In the genomic region with DNA sequence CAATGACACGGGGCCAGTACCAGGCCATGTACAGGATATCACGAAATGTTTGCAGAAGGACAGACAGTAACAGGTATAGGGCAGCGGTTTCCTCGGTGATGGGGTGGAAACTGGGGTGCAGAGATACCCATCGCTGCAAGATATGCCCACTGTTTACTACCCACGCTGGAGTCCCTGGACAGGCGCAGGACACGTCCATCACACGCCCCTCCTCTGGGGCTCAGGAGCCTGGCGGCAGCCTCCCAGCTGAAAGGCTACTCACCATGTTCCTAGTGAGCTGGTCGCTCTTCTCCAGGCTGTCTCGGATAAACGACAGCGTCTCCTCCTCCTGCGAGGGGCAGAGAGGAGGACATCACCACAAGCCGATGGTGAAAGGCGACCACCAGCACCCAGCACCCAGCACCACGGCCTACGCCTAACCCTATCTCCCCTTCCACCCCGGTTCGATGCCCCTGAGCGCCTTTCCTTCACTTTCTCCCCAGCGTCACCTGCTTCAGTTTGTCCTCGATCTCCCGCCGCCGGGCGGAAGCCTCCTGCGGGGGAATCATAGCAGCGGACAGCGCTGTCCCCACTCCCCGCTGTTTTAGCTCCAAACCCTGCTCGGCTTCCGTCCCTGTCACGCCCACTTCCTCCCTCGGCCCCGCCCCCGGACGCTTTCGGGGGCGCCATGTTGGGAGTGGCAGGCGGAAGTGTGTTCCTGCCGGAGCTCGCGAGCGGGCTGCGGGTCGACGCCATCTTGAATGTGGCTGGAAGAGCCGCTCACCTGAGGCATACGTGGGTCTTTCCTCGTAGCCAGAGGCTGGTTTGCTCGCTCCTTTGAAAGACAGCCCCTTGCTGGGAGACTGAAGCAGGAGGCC, we compare ENCODE assay signal across 8 mouse cellular contexts. TPM values are rescaled to one million over a fixed set of nuclear protein-coding genes. Genes with fewer than 3 reads are reported as not detected.
DNase-seq lines count a peak whose midpoint lies in the region; ATAC-seq lines count a peak whose summit lies in the region.

No protein-coding gene starts in this region.

- peak overlapping the region; percentile 73 for H3K9ac ChIP-seq in hindbrain, embryonic 15.5 days

- H3K27me3 ChIP-seq in hindbrain, embryonic 15.5 days: no peaks in the 10 kb centered on the region

- peak; percentile 96 for ATAC-seq in hindbrain, embryonic 15.5 days (ENCODE audit: low FRiP score, low read depth)

- peak overlapping the region; percentile 76 for H3K4me2 ChIP-seq in hindbrain, embryonic 15.5 days

- WGBS in hindbrain, embryonic 15.5 days: 2% methylated on average over 53 of the region's 53 CpGs

- H3K27ac ChIP-seq in hindbrain, embryonic 15.5 days (replicated peaks): peak overlapping the region; percentile 70

- H3K4me1 ChIP-seq in hindbrain, embryonic 15.5 days (replicated peaks): peaks cover 13% of the 10 kb centered on the region

- H3K4me3 ChIP-seq in hindbrain, embryonic 15.5 days: peak overlapping the region; percentile 66

- DNase-seq in T-cell, adult 2 months (ENCODE audit: low spot score): peak; percentile 92
- DNase-seq in cerebellum, postnatal 36 days: peak; percentile 91 to 94
- peak; percentile 87 to 90 for DNase-seq in frontal cortex, postnatal 36 days (ENCODE audit: low spot score in 2 of 2)
- peak; percentile 73 for DNase-seq in left cerebral cortex, adult 11 months (ENCODE audit: low spot score)
- DNase-seq in lung, postnatal 4 days: peak; percentile 95 to 97
- peak; percentile 91 for DNase-seq in retina, postnatal 7 days (ENCODE audit: low read depth, low spot score)
- DNase-seq in urinary bladder, adult 2 months (ENCODE audit: low spot score): peak; percentile 79

- H3K36me3 ChIP-seq in hindbrain, embryonic 15.5 days: peaks cover 34% of the 10 kb centered on the region

- H3K9me3 ChIP-seq in hindbrain, embryonic 15.5 days: no peaks in the 10 kb centered on the region

RNA-seq across cellular contexts. Expression of a gene that starts 0.7 kb away (rescaled TPM):
- 106 and 108 TPM in 2 replicates for polyA plus RNA-seq in hindbrain, embryonic 15.5 days (2015; fragmentation: Nextera tagmentation; extraction: Ambion mirVana)
- polyA plus RNA-seq in urinary bladder, adult 2 months (2012; rRNA removed): 40.4 and 51.0 TPM in 2 replicates

RNA-seq across cellular contexts. Expression of a gene that starts 25.6 kb away (rescaled TPM):
- polyA plus RNA-seq in hindbrain, embryonic 15.5 days (2015; fragmentation: Nextera tagmentation; extraction: Ambion mirVana): 0.51 and 0.68 TPM in 2 replicates
- polyA plus RNA-seq in urinary bladder, adult 2 months (2012; rRNA removed): 9.5 and 12.9 TPM in 2 replicates

RNA-seq across cellular contexts. Expression of a gene that starts 28.8 kb away (rescaled TPM):
- polyA plus RNA-seq in hindbrain, embryonic 15.5 days (2015; fragmentation: Nextera tagmentation; extraction: Ambion mirVana): 13.7 and 23.2 TPM in 2 replicates
- 0.24 and 0.34 TPM in 2 replicates for polyA plus RNA-seq in urinary bladder, adult 2 months (2012; rRNA removed)

RNA-seq across cellular contexts. Expression of a gene that starts 32.3 kb away (rescaled TPM):
- polyA plus RNA-seq in hindbrain, embryonic 15.5 days (2015; fragmentation: Nextera tagmentation; extraction: Ambion mirVana): 63.9 and 66.1 TPM in 2 replicates
- polyA plus RNA-seq in urinary bladder, adult 2 months (2012; rRNA removed): 75.0 and 78.3 TPM in 2 replicates

Comparison
In these comparisons a context has a peak if more than half of its experiments do, and no peak if none do; other contexts are left out.
1. Peak in every context shown above with its lines: DNase-seq, ATAC-seq, H3K4me3 ChIP-seq and H3K27ac ChIP-seq.
2. RNA of a gene that starts 28.8 kb away (polyA plus RNA-seq): 13.7 to 23.2 TPM in hindbrain, embryonic 15.5 days; 0.24 to 0.34 TPM in urinary bladder, adult 2 months; every median in the first group is over 10 times any median in the second.